Mouse (Mus musculus) heart, adult 2 months (tissue): ENCODE results near the gene Cdkn2b.

Source experiments
- CTCF ChIP-seq: fragments of 200-600 bp; IDR thresholded peaks from 2 replicates; pipeline ENCODE4 v1.8.1; 2022; ENCODE audit warnings: antibody characterized with exemption, mild to moderate bottlenecking, moderate library complexity
- POLR2A ChIP-seq: fragments of 200-500 bp; IDR thresholded peaks from 2 replicates; pipeline ENCODE4 v1.6.1; 2011; ENCODE audit warnings: mild to moderate bottlenecking, low read depth, low read length, control low read depth; ENCODE audit not compliant: insufficient read depth

DNA sequence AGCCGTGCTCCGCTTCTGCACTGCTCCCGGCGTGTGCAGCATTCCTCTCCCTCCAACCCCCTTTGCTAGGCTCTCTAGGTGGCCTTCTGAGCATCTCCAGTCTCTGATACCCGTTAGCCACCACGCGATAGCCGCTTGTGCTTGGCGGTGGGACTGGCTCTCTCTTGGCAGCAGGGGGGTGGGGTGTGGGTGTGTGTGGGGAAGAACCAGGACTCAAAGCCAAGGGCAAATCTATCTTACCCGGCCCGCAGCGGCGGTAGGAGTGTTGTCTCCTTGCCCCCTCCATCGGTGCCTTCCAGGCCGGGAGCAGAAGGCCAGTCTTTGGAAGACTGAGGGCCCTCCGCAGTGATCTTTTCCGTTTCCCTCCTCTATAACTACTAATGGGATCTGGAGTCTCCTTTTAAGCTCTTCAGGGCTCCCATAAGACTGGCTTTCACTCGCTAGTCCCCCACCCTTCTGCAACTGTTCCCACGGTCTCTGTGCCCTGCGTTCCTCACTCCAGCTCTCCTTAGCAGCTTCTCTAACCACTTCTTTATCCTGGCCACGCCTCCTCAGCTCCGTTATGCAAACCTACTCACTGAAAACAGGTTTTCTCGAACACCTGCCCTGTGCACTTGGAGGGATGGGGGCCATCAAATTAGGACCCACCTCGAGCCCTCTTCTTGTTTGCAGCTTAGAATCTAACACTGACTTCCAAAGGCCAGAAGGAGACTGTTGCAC is 35.9 kb downstream of the Cdkn2b start:
- TF ChIP-seq POLR2A (no peak), CTCF (no peak)
